Mouse (Mus musculus): ENCODE measurements around the gene Rara. TPM values are rescaled to one million over a fixed set of nuclear protein-coding genes. Genes with fewer than 3 reads are reported as not detected.

Rara gene
- total RNA-seq, 1 experiment from 2014 or later: 27.7 TPM

GRCm38 (mm10) chr11:98938701-98939083 lies 11.1 kb downstream of the Rara start:
- no peak for DNase-seq

DNA sequence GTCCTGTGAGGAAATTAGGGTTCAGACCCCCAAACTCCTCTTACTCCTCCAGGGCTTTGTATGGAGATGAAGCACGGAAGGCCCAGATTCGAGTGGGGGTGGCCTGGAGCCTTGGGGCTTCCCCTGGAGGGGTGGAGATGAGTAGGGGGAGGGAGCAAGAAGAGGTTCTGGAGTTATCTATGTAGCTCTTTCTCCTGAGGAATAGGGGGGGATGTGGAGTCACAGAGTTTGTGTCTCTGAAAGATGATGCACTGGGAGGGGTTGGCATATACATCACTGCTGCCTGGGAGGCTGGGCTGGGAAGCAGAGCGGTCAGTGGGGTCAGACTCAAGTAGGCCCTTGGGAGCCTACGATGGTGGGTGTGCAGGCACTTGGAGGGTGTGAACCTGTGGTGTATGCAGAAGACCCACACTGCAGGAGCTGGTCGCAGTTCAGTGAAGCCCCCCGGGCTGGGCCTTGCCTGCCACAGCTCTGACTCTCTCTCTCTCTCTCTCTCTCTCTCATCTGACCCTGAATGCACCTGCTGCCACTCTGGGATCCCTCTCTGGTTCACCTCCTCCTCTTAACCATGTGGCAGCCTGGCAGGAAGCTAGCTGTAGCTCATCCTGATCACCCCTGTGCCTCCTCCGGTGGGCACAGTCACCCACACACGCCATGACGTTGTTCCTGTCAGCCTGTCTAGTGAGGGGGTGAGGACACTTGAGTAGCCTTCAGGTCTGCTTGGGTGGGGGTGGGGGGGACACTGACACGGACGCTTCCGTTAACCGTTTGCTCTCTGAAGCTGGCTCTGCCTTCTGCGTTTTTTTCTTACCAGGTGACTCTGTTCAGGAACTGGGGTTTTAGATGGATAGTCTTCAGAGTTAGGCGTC lies 11.7 kb downstream of the Rara start:
- DNase-seq: no peak

DNA sequence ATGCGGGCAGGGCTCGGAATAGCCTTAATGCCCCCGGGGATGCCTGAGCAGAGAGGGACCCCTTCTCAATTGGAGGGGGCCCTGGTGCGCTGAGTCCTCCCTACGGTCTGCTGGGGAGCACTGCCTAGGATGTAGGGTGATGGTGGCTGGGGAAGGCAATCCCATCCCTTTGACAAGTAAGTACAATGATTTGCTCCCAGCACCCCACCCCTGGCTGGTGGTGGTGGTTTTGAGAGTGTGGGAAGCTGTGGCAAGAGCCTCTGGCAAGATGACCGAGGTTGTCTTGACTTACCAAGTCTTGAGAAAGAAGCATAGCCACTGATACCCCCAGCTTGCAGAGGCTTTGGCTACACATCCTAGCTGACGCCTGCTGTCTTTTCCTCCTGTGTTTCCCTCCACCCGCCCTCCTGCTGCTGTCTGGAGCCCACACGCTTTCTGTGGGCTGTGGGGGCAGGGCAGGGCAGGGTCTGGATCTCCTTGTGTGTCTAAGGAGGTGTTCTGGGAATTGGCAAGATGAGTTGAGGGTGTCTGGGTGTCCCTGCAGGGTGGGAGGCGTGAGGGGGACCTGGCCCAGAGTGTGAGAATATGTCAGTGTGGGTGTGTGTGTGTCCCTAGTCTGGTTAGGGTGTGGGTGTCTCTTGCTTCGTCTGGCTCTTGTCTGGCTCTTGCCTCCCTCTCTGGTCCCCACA lies 12.5 kb downstream of the Rara start:
- DNase-seq: no peak

GRCm38 (mm10) chr11:98940776-98941175 lies 13.2 kb downstream of the Rara start:
- no peak for DNase-seq

GRCm38 (mm10) chr11:98941341-98941825 lies 13.8 kb downstream of the Rara start:
- DNase-seq: peak; percentile 71

GRCm38 (mm10) chr11:98941826-98942550 lies 14.4 kb downstream of the Rara start:
- DNase-seq: peak; percentile 62

GRCm38 (mm10) chr11:98942555-98942922 lies 14.9 kb downstream of the Rara start:
- no peak for DNase-seq

DNA sequence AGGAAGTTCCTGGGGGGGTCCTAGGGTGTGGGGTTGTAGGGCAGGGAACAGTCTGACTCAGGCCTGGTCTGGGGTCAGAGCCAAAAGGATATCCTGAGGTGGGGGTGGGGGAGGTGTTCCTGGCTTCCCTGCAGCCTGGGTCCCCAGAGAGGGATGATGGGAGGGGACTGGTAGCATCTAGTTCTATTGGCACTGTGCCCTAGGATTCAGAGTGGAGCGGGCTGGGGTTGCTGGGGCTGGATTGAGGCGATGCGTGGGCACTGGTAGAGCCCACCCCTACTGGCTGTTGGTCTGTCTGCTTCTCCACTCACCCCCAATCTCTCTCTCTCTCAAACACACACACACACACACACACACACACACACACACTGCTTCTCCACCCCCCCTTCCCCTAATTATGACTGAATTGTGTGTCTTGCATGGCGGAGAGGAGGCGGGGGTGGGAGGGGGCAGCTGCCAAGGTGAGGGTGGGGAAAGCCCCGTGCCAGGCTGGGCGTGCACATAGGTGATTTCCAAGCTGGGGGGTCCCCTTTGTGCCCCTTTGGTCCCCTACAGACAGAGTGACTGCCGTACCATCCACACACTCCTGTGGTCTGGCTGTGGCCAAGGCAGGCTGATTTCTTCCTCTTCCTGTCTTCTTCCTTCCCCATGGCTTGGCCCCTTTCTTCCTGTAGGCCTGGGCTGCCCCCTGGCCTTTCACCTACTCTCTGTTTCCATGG lies 15.5 kb downstream of the Rara start:
- DNase-seq: peak; percentile 48

- no peak for DNase-seq
These were observed 16.3 kb downstream of the Rara start for GRCm38 (mm10) chr11:98943741-98944461.

- no peak for DNase-seq
These were observed 17.4 kb downstream of the Rara start for GRCm38 (mm10) chr11:98944897-98945604.

DNA sequence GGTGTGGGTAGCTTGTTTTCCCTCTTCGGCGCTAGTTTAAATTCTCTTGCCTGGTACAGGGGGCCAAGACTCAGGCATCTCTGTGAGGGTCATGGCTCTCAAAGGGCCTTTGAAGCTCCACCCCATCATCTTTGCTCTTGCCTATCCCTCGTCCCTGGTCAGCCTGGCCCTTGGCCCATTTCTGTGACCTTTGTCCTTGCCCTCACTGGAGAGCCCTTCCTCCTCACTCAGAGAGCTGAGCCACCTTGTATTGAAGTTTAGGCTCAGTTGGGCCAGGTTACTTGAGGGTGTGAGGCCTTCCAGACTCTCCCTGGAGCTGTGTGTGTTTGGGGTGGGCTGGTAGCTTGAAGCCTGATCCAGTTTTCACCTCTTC lies 18.0 kb downstream of the Rara start:
- peak; percentile 80 for DNase-seq

GRCm38 (mm10) chr11:98947969-98948569 lies 20.5 kb downstream of the Rara start:
- peak; percentile 0 for DNase-seq

GRCm38 (mm10) chr11:98949242-98949957 lies 21.8 kb downstream of the Rara start:
- peak; percentile 3 for DNase-seq

GRCm38 (mm10) chr11:98949958-98950460 lies 22.4 kb downstream of the Rara start:
- DNase-seq: peak; percentile 70

GRCm38 (mm10) chr11:98950484-98950883 lies 22.9 kb downstream of the Rara start:
- DNase-seq: no peak

GRCm38 (mm10) chr11:98951026-98951906 lies 23.6 kb downstream of the Rara start:
- DNase-seq: peak; percentile 82

DNA sequence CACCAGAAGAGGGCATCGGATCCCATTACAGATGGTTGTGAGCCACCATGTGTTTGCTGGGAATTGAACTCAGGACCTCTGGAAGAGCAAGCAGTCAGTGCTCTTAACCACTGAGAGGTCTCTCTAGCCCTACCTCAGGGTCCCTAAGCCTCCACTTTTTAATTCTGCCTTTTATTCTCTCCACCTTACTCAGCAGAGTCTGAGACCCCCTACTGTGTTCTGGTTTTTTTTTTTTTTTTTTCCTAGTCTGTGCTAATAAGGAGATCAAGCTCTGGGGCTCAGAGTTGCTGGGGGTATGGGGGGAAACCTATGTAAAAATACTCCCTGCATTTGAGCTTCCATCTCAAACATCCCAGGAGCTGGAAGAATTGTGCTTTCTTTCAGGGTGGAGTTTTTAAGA lies 24.5 kb downstream of the Rara start:
- DNase-seq: no peak

DNA sequence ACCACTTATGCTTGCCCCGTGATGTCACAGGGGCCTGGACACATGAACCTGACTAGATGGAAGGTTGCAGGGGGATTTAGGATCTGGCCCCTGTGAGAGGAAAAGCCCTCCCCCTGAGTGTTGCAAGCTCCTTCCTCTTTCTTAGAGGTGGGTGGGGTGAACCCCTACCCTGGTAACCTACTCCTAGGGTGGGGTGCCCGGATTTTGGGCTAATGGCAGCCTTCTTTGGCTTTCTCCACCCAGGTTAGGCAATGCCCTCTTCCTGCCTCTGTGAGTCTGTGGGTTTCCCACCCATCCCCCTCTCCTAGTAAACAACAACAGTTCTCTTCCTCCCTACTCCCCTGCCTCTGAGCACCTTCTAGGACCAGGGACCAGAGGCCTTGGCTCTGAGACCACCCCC lies 25.1 kb downstream of the Rara start:
- DNase-seq: peak; percentile 0

All from adrenal gland, postnatal 25 days (tissue).